8 mouse cellular contexts compared by ENCODE assay signal in genomic region chr16:18617370-18618065, GRCm38 (mm10). TPM values are rescaled to one million over a fixed set of nuclear protein-coding genes. Genes with fewer than 3 reads are reported as not detected.
DNase-seq lines count a peak whose midpoint lies in the region; ATAC-seq and TF ChIP-seq lines count a peak whose summit lies in the region.

No protein-coding gene starts in this region.

- DNase-seq in 3134 (ENCODE audit: extremely low read depth, insufficient read length, low spot score) = peak; percentile 69
- DNase-seq in adrenal gland, postnatal 25 days = peak; percentile 89
- peak; percentile 82 to 92 for DNase-seq in heart, adult 2 months
- DNase-seq in kidney, adult 2 months = peak; percentile 86
- peak; percentile 34 to 76 for DNase-seq in spleen, adult 2 months (ENCODE audit: low read depth in 1 of 2, low spot score in 2 of 2)

- WGBS in embryonic facial prominence, embryonic 12.5 days = 2% methylated on average over 27 of the region's 27 CpGs
- 3% methylated on average over 27 of the region's 27 CpGs for WGBS in heart, adult 2 months
- whole genome bisulfite sequencing in kidney, adult 2 months = 2% methylated on average over 27 of the region's 27 CpGs
- 2% methylated on average over 27 of the region's 27 CpGs for WGBS in limb, embryonic 13.5 days
- WGBS in midbrain, embryonic 16.5 days = 4% methylated on average over 27 of the region's 27 CpGs
- WGBS in spleen, adult 2 months = 3% methylated on average over 27 of the region's 27 CpGs

- peak; percentile 98 for TF ChIP-seq CTCF in heart, adult 2 months (IDR thresholded peaks at IDR 0.05)
- peak; percentile 96 for TF ChIP-seq CTCF in kidney, adult 2 months (conservative IDR thresholded peaks at IDR 0.05; ENCODE audit: insufficient read depth, insufficient read length, low read depth, low read length)
- peak; percentile 90 for TF ChIP-seq CTCF in spleen, adult 2 months (IDR thresholded peaks at IDR 0.05; ENCODE audit: extremely low read depth, insufficient read depth, insufficient read length, insufficient replicate concordance)

- no peak overlapping the region for H3K27ac ChIP-seq in embryonic facial prominence, embryonic 12.5 days
- H3K27ac ChIP-seq in heart, adult 2 months = no peak overlapping the region
- H3K27ac ChIP-seq in kidney, adult 2 months (ENCODE audit: insufficient read depth, low read depth, low read length) = no peak overlapping the region
- no peak overlapping the region for H3K27ac ChIP-seq in limb, embryonic 13.5 days
- no peak overlapping the region for H3K27ac ChIP-seq in midbrain, embryonic 16.5 days (ENCODE audit: low read length)
- H3K27ac ChIP-seq in spleen, adult 2 months (ENCODE audit: insufficient read depth, low read length) = no peak overlapping the region

- H3K9ac ChIP-seq in embryonic facial prominence, embryonic 12.5 days = no peak overlapping the region
- H3K9ac ChIP-seq in heart, adult 2 months (ENCODE audit: low read depth, low read length) = no peak overlapping the region
- peak overlapping the region; percentile 39; the same call in 1 of the 2 replicates for H3K9ac ChIP-seq in limb, embryonic 13.5 days
- H3K9ac ChIP-seq in midbrain, embryonic 16.5 days (ENCODE audit: low read depth, low read length) = peak overlapping the region; percentile 44

- peak; percentile 84 for TF ChIP-seq EP300 in heart, adult 2 months (IDR thresholded peaks at IDR 0.05; ENCODE audit: insufficient read depth, low read depth, low read length)

- peak overlapping the region; percentile 17; the same call in 1 of the 2 replicates for H3K4me3 ChIP-seq in embryonic facial prominence, embryonic 12.5 days
- H3K4me3 ChIP-seq in heart, adult 2 months = no peak overlapping the region
- H3K4me3 ChIP-seq in kidney, adult 2 months (ENCODE audit: insufficient read depth, low read depth, low read length) = no peak overlapping the region
- peak overlapping the region; percentile 32 for H3K4me3 ChIP-seq in limb, embryonic 13.5 days
- H3K4me3 ChIP-seq in midbrain, embryonic 16.5 days (ENCODE audit: low read depth, low read length) = peak overlapping the region; percentile 29
- no peak overlapping the region for H3K4me3 ChIP-seq in spleen, adult 2 months (ENCODE audit: extremely low read depth, insufficient read depth, insufficient read length)

- H3K79me2 ChIP-seq in heart, adult 2 months (replicated peaks; ENCODE audit: control insufficient read depth, insufficient read depth, low read length) = no peaks in the 10 kb centered on the region

- no peaks in the 10 kb centered on the region for H3K9me3 ChIP-seq in embryonic facial prominence, embryonic 12.5 days
- H3K9me3 ChIP-seq in limb, embryonic 13.5 days = no peaks in the 10 kb centered on the region
- H3K9me3 ChIP-seq in midbrain, embryonic 16.5 days (replicated peaks; ENCODE audit: control insufficient read depth, low read length, poor library complexity, severe bottlenecking) = no peaks in the 10 kb centered on the region

- TF ChIP-seq POLR2A in heart, adult 2 months (IDR thresholded peaks at IDR 0.05; ENCODE audit: insufficient read depth, low read depth, low read length) = no peak
- TF ChIP-seq POLR2A in kidney, adult 2 months (IDR thresholded peaks at IDR 0.05; ENCODE audit: low read depth, low read length) = no peak
- no peak for TF ChIP-seq POLR2A in spleen, adult 2 months (IDR thresholded peaks at IDR 0.05; ENCODE audit: low read depth, low read length)

- intact Hi-C loops in heart, adult 2 months (cut with DNase I) = loop anchor here (1.0 to 2.0 kb wide), 2 partner anchors 174 to 273 kb away; no protein-coding TSS in a partner anchor

- H3K4me2 ChIP-seq in embryonic facial prominence, embryonic 12.5 days (replicated peaks) = peak overlapping the region; percentile 54
- H3K4me2 ChIP-seq in limb, embryonic 13.5 days (replicated peaks) = peak overlapping the region; percentile 69
- peak overlapping the region; percentile 61 for H3K4me2 ChIP-seq in midbrain, embryonic 16.5 days (ENCODE audit: low read length)

- 0 out of 2 replicates have a peak, but pooled peaks have one; percentile 23 for ATAC-seq in embryonic facial prominence, embryonic 12.5 days (ENCODE audit: insufficient number of reproducible peaks, insufficient read depth, low FRiP score, low TSS enrichment)
- peak; percentile 29; the same call in 1 of the 2 replicates for ATAC-seq in limb, embryonic 13.5 days (ENCODE audit: low FRiP score, low read depth)
- ATAC-seq in midbrain, embryonic 16.5 days = peak; percentile 63

- H3K4me1 ChIP-seq in embryonic facial prominence, embryonic 12.5 days = peaks cover 25% of the 10 kb centered on the region
- no peaks in the 10 kb centered on the region; the same call in 1 of the 2 replicates for H3K4me1 ChIP-seq in heart, adult 2 months (ENCODE audit: control insufficient read depth, insufficient read depth, low read length)
- H3K4me1 ChIP-seq in kidney, adult 2 months (ENCODE audit: control insufficient read depth, insufficient read depth, low read length) = no peaks in the 10 kb centered on the region
- peaks cover 35% of the 10 kb centered on the region for H3K4me1 ChIP-seq in limb, embryonic 13.5 days
- peaks cover 14% of the 10 kb centered on the region for H3K4me1 ChIP-seq in midbrain, embryonic 16.5 days (ENCODE audit: control insufficient read depth, insufficient read depth, low read length)
- no peaks in the 10 kb centered on the region for H3K4me1 ChIP-seq in spleen, adult 2 months (ENCODE audit: control insufficient read depth, insufficient read depth, insufficient read length)

- H3K36me3 ChIP-seq in embryonic facial prominence, embryonic 12.5 days = peaks cover 3% of the 10 kb centered on the region
- H3K36me3 ChIP-seq in heart, adult 2 months (ENCODE audit: control insufficient read depth, insufficient read depth, low read length) = no peaks in the 10 kb centered on the region
- no peaks in the 10 kb centered on the region for H3K36me3 ChIP-seq in kidney, adult 2 months (ENCODE audit: control insufficient read depth, insufficient read depth, low read length)
- H3K36me3 ChIP-seq in limb, embryonic 13.5 days = peaks cover 2% of the 10 kb centered on the region
- H3K36me3 ChIP-seq in midbrain, embryonic 16.5 days (ENCODE audit: control insufficient read depth, insufficient read depth, low read length) = peaks cover 15% of the 10 kb centered on the region
- H3K36me3 ChIP-seq in spleen, adult 2 months (ENCODE audit: control insufficient read depth, insufficient read depth, low read length) = no peaks in the 10 kb centered on the region

- H3K27me3 ChIP-seq in embryonic facial prominence, embryonic 12.5 days = peaks cover 64% of the 10 kb centered on the region
- peaks cover 1% of the 10 kb centered on the region; the same call in 1 of the 2 replicates for H3K27me3 ChIP-seq in heart, adult 2 months (ENCODE audit: control insufficient read depth, insufficient read depth, low read length)
- no peaks in the 10 kb centered on the region for H3K27me3 ChIP-seq in kidney, adult 2 months (replicated peaks; ENCODE audit: control insufficient read depth, insufficient read depth, low read length)
- H3K27me3 ChIP-seq in limb, embryonic 13.5 days = peaks cover 67% of the 10 kb centered on the region
- peaks cover 35% of the 10 kb centered on the region for H3K27me3 ChIP-seq in midbrain, embryonic 16.5 days (ENCODE audit: control insufficient read depth, insufficient read depth, low read depth, low read length)
- H3K27me3 ChIP-seq in spleen, adult 2 months (ENCODE audit: control insufficient read depth, insufficient read depth, low read length) = peaks cover 14% of the 10 kb centered on the region

RNA-seq across cellular contexts. Expression of gene Gp1bb, which starts 4.7 kb away (rescaled TPM):
- not detected in 2 replicates for total RNA-seq in adrenal gland, postnatal 25 days (2021)
- 4.3 and 4.7 TPM in 2 replicates for polyA plus RNA-seq in embryonic facial prominence, embryonic 12.5 days (2016; fragmentation: Nextera tagmentation; extraction: Ambion mirVana)
- 1 to 10 TPM in 1 of 2 experiments, under 1 TPM in 1; 0.86 to 3.5 TPM for total RNA-seq in heart, adult 2 months (2021)
- 1.3 and 5.6 TPM in 2 replicates for polyA plus RNA-seq in heart, adult 2 months (2012; rRNA removed)
- polyA plus RNA-seq in kidney, adult 2 months (2012; rRNA removed) = 0.34 and 0.69 TPM in 2 replicates
- 2.6 and 3.6 TPM in 2 replicates for polyA plus RNA-seq in limb, embryonic 13.5 days (2015; fragmentation: Nextera tagmentation; extraction: Ambion mirVana)
- 9.4 and 9.8 TPM in 2 replicates for polyA plus RNA-seq in midbrain, embryonic 16.5 days (2015; fragmentation: Nextera tagmentation; extraction: Ambion mirVana)
- 101 and 155 TPM in 2 replicates for polyA plus RNA-seq in spleen, adult 2 months (2012; rRNA removed)

RNA-seq across cellular contexts. Expression of gene Gm49601, which starts 8.7 kb away (rescaled TPM):
- 2.8 and 5.5 TPM in 2 replicates for total RNA-seq in adrenal gland, postnatal 25 days (2021)
- 8.1 and 10.4 TPM in 2 replicates for polyA plus RNA-seq in embryonic facial prominence, embryonic 12.5 days (2016; fragmentation: Nextera tagmentation; extraction: Ambion mirVana)
- 1 to 10 TPM; 1.1 TPM for total RNA-seq in heart, adult 2 months (2021)
- polyA plus RNA-seq in heart, adult 2 months (2012; rRNA removed) = 3.1 and 4.9 TPM in 2 replicates
- 1.1 and 1.4 TPM in 2 replicates for polyA plus RNA-seq in kidney, adult 2 months (2012; rRNA removed)
- polyA plus RNA-seq in limb, embryonic 13.5 days (2015; fragmentation: Nextera tagmentation; extraction: Ambion mirVana) = 5.9 and 6.0 TPM in 2 replicates
- 23.3 and 24.6 TPM in 2 replicates for polyA plus RNA-seq in midbrain, embryonic 16.5 days (2015; fragmentation: Nextera tagmentation; extraction: Ambion mirVana)
- 0.71 and 2.2 TPM in 2 replicates for polyA plus RNA-seq in spleen, adult 2 months (2012; rRNA removed)

RNA-seq across cellular contexts. Expression of gene Sept5, which starts 12.2 kb away (rescaled TPM):
- total RNA-seq in adrenal gland, postnatal 25 days (2021) = 8.4 and 11.4 TPM in 2 replicates
- 45.5 and 47.2 TPM in 2 replicates for polyA plus RNA-seq in embryonic facial prominence, embryonic 12.5 days (2016; fragmentation: Nextera tagmentation; extraction: Ambion mirVana)
- 1 to 10 TPM; 3.2 to 5.6 TPM for total RNA-seq in heart, adult 2 months (2021)
- polyA plus RNA-seq in heart, adult 2 months (2012; rRNA removed) = 7.1 and 7.3 TPM in 2 replicates
- polyA plus RNA-seq in kidney, adult 2 months (2012; rRNA removed) = 3.1 and 3.8 TPM in 2 replicates
- polyA plus RNA-seq in limb, embryonic 13.5 days (2015; fragmentation: Nextera tagmentation; extraction: Ambion mirVana) = 37.0 and 41.7 TPM in 2 replicates
- polyA plus RNA-seq in midbrain, embryonic 16.5 days (2015; fragmentation: Nextera tagmentation; extraction: Ambion mirVana) = 240 and 262 TPM in 2 replicates
- 1.9 and 2.1 TPM in 2 replicates for polyA plus RNA-seq in spleen, adult 2 months (2012; rRNA removed)

RNA-seq across cellular contexts. Expression of gene Tbx1, which starts 27.0 kb away (rescaled TPM):
- total RNA-seq in adrenal gland, postnatal 25 days (2021) = 0.52 TPM in 1 of 2 replicates, not detected in the other
- 19.6 and 21.9 TPM in 2 replicates for polyA plus RNA-seq in embryonic facial prominence, embryonic 12.5 days (2016; fragmentation: Nextera tagmentation; extraction: Ambion mirVana)
- 1 to 10 TPM in 1 of 2 experiments, under 1 TPM in 1; 0.68 to 1.1 TPM for total RNA-seq in heart, adult 2 months (2021)
- polyA plus RNA-seq in heart, adult 2 months (2012; rRNA removed) = 0.91 and 1.3 TPM in 2 replicates
- 0.15 and 1.7 TPM in 2 replicates for polyA plus RNA-seq in kidney, adult 2 months (2012; rRNA removed)
- polyA plus RNA-seq in limb, embryonic 13.5 days (2015; fragmentation: Nextera tagmentation; extraction: Ambion mirVana) = 5.5 and 6.0 TPM in 2 replicates
- 0.33 and 0.66 TPM in 2 replicates for polyA plus RNA-seq in midbrain, embryonic 16.5 days (2015; fragmentation: Nextera tagmentation; extraction: Ambion mirVana)
- 0.06 and 0.42 TPM in 2 replicates for polyA plus RNA-seq in spleen, adult 2 months (2012; rRNA removed)

Comparison
In these comparisons a context has a peak if more than half of its experiments do, and no peak if none do; other contexts are left out.
1. H3K4me3 ChIP-seq: peak in embryonic facial prominence, embryonic 12.5 days (single experiment), limb, embryonic 13.5 days (single experiment) and midbrain, embryonic 16.5 days (single experiment); none in heart, adult 2 months (single experiment), kidney, adult 2 months (single experiment) and spleen, adult 2 months (single experiment).
2. H3K9ac ChIP-seq: peak in limb, embryonic 13.5 days (single experiment) and midbrain, embryonic 16.5 days (single experiment); none in embryonic facial prominence, embryonic 12.5 days (single experiment) and heart, adult 2 months (single experiment).
3. Peak in every context shown above with its lines, with median percentiles within 50 percentile points of each other: DNase-seq, ATAC-seq, H3K4me2 ChIP-seq and CTCF ChIP-seq.